Mouse (Mus musculus): Measurements from ENCODE around the gene Gm20716. TPM values are rescaled to one million over a fixed set of nuclear protein-coding genes. Genes with fewer than 3 reads are reported as not detected.
"Not testable (repeated sequence)": the region's sequence is repeated elsewhere in the genome, so short reads cannot be mapped to it uniquely, and the experiment has no call there.

The Gm20716 gene
- total RNA-seq, 2 experiments from 2014 or later, result 30.1 to 34.0 TPM

GRCm38 (mm10) chr2:168166750-168167460, 63.3 kb downstream of the Gm20716 start:
- no peak for DNase-seq

- no peak for DNase-seq
Measured at GRCm38 (mm10) chr2:168161978-168162377, 68.2 kb downstream of the Gm20716 start.

- DNase-seq, result no peak
Measured at GRCm38 (mm10) chr2:168161514-168161971, 68.6 kb downstream of the Gm20716 start.

GRCm38 (mm10) chr2:168160370-168160930, 69.7 kb downstream of the Gm20716 start:
- DNase-seq, result no peak

GRCm38 (mm10) chr2:168158911-168159711, 71.1 kb downstream of the Gm20716 start:
- DNase-seq, result no peak

- not testable (repeated sequence) for DNase-seq
Measured at GRCm38 (mm10) chr2:168157974-168158373, 72.2 kb downstream of the Gm20716 start.

- no peak for DNase-seq
Measured at GRCm38 (mm10) chr2:168156361-168156760, 73.8 kb downstream of the Gm20716 start.

- DNase-seq, result no peak
Measured at GRCm38 (mm10) chr2:168155666-168156065, 74.5 kb downstream of the Gm20716 start.

- peak; percentile 45 to 58 for DNase-seq
Measured at GRCm38 (mm10) chr2:168154090-168154881, 75.9 kb downstream of the Gm20716 start.

GRCm38 (mm10) chr2:168149241-168149640, 80.9 kb downstream of the Gm20716 start:
- no peak for DNase-seq

- DNase-seq, result no peak
Measured at GRCm38 (mm10) chr2:168147722-168148432, 82.3 kb downstream of the Gm20716 start.

- no peak for DNase-seq
Measured at GRCm38 (mm10) chr2:168145437-168145836, 84.7 kb downstream of the Gm20716 start.

- DNase-seq, result no peak
Measured at GRCm38 (mm10) chr2:168143794-168144193, 86.4 kb downstream of the Gm20716 start.

GRCm38 (mm10) chr2:168137161-168137560, 93.0 kb downstream of the Gm20716 start:
- peak; percentile 46 to 47 for DNase-seq

Small RNA genes within 50 kb of the gene (microRNA-seq; reads per million reads assigned to microRNA genes)
- gene Gm24561, result 0 reads per million in 2 experiments

Other genes starting within 250 kb of the Gm20716 start
- under 1 TPM; 0.10 to 0.28 TPM for gene Ripor3, start 219.7 kb downstream of the Gm20716 start, total RNA-seq (2021)
- gene Pard6b, start 149.4 kb downstream of the Gm20716 start, total RNA-seq (2021), result 1 to 10 TPM; 4.1 to 4.3 TPM
- gene Adnp, start 23.3 kb downstream of the Gm20716 start, total RNA-seq (2021), result 10 to 100 TPM; 84.3 to 90.6 TPM
- gene Dpm1, start 227 bp upstream of the Gm20716 start, total RNA-seq (2021), result 10 to 100 TPM; 79.7 to 84.2 TPM
- 10 to 100 TPM; 16.3 to 17.8 TPM for gene Mocs3, start 258 bp upstream of the Gm20716 start, total RNA-seq (2021)
- 10 to 100 TPM; 36.3 to 39.0 TPM for gene Kcng1, start 51.4 kb upstream of the Gm20716 start, total RNA-seq (2021)